Mouse (Mus musculus): Measurements from ENCODE around the gene Pfdn6.

Gene Pfdn6

GRCm38 (mm10) chr17:33932448-33932847 is 7.7 kb downstream of the Pfdn6 start:
- no peak for DNase-seq (ENCODE audit: extremely low read depth, low read depth)

- DNase-seq (ENCODE audit: extremely low read depth, low read depth) = no peak
Observed at GRCm38 (mm10) chr17:33931947-33932346, 8.2 kb downstream of the Pfdn6 start.

DNA sequence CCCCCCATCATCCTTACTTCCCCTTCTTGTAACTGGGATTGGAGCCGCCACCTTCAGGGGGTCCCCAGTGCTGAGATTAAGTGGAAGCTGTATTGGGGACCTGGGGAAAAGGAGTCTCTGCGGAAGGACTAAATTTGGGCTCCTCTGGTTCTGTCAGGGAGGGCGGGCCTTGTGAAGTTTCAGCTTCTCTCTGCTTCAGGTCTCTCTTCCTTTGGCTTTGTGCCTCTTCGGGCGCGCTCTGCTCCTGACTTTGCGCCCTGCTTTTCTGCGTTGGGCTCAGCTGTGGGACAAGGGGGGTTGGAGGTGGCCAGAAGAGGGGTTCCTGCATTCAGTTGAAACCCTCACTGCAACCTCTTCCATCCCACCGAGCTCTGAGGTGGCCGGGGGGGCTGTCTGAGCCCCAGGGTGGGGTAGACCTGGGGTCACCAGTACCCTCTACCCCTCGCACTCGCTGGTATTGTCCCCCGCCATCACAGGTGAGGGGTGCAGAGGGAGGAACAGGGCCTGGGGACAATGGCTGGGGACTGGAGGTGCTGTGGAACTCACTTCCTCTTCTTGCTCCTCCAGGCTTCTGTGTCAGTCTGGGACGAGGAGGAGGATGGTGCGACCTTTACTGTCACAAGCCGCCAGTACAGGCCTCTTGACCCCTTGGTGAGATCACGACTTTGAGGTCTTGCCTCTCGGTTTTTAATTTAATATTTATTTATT is 8.8 kb downstream of the Pfdn6 start:
- no peak for DNase-seq (ENCODE audit: extremely low read depth, low read depth)

DNA sequence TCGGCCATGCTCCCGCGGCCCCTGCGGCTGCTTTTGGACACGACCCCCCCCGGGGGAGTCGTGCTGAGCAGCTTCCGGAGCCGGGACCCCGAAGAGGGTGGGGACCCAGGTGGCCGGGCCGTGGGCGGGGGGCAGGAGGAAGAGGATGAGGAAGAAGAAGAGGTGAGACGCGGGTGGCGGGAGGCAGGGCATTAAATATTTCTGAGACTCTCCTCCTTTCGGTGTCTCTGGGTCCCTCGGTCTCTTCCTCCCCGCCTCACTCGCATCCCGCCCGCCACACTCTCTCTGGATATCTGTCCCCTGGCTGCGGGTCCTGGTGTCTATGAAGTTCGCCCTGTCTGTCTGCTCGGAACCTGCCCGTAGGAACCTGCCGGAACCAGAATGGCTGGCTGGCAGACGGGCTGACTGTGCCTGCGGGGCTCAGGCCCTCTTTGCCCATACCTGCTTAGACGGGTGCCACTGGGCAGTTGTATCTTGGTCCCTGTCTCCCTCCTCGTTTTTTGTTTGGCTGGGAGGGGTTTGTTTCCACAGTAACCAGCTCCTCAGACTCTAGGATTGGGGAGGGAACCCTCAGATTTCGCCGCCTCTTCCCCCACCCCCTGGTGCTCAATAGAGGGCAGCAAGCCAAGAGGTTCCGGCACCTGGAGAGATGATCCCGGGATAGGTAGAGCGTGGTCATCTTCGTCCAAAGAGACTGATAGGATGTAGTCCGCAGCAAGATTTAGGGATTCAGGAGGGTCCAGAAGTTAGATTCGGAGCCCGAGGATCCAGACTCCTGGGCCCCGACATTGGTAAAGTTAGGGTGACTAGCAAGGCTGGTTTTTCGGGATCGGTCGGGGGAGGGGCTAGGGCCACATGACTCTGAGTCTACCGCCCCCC is 9.6 kb downstream of the Pfdn6 start:
- no peak for DNase-seq (ENCODE audit: extremely low read depth, low read depth)

DNA sequence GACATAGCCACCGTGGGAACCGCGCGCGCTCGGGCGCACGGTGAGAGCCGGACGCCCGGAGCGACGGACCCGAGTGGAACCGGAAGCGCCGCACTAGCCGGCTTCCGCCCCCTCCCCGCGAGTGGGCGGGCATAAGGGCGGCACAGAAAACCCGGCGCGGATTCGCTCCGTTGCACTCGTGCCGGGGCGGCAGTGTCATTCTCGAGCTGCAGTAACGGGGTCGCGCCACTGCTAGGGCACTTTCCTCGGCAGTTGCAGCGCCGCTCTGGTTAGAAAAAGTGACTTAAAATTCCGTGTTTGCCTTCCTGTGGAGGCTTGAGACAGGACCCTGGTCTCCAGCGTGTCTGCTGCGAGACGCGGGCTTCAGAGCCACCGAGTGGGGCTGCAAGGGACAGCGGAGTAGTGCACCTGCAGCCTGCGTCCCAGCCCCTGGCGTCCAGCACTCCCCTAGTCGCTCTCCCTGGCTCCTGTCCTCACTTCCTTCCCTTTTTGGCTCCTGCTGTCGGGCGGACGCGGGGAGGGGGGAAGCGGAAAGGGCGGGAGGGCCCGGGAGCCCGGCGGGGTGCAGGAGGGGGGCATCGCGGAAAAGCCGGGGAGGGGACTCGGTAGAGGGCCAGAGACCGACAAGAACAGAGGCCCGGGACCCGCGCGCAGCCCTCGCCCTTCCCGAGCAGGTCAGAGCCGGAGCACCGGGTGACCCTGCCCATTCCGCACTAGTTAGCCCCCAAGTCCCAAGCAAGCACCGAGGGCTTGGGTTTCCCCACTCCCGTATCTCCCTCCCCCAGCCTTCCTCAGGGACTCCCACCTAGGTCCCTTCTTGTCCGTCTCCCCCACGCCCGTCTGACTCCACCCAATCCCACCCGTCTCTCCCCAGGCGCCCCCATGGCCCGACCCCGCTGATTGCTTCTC is 10.5 kb downstream of the Pfdn6 start, which contains the start of gene Rgl2:
Gene Rgl2, plus strand, starts transcription at position 173 of the 909 bp plus-strand sequence.
- peak; percentile 70 for DNase-seq (ENCODE audit: extremely low read depth, low read depth)

DNA sequence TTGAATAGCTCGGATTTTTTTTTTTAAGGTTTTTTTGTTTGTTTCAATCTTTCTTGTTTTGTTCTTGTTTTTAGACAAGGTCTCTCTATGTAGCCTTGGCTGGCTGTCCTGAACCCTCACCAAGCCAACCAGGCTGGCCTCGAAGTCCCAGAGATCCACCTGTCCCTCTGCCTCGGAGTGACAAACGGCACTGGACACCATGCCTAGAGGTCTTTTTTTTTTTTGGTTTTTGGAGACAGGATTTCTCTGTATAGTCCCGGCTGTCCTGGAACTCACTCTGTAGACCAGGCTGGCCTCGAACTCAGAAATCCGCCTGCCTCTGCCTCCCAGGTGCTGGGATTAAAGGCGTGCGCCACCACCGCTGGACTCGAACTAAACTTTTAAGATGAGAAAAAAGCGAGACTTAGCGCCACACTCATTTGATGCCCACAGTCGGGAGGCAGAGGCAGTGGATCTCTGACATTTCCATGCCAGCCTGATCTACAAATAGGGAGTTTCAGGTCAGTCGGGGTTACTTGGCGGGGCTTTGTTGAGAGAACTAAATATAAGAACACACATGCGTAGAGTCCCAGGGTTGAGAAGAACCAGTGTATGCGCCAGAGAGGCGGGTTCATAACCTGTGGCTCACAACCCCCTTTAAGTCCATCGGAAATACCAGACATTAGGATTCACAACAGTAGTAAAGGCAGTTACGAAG is 11.7 kb downstream of the Pfdn6 start:
- DNase-seq (ENCODE audit: extremely low read depth, low read depth) = no peak

DNA sequence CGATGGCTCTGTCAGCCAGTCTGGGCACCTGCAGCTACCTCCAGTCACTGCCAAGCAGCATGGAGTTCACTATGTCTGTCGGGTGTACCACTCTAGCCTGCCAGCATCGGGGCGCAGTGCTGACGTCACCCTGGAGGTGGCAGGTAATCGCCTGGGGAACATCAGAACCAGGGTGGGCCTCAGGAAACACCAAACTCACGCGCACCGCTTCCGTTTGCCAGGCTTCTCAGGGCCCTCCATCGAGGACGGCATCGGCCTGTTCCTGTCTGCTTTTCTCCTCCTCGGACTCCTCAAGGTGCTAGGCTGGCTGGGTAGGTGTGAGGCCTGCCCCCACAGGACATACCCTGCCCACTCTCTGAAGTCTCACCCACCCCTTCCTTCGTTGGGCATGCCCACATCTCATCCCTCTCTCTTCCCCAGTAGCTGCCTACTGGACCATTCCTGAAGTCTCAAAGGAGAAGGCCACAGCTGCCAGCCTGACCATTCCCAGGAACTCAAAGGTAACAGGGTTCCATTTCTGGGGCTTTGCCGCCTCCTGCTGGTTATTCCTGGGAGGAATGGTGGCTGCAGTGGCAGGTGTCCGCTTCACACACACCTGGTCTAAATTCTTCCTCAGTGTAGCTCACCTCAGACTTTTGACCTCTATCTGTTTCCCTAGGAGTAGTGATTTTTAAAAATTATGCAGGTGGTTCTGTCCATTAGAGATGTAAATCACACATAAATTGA is 13.8 kb downstream of the Pfdn6 start:
- no peak for DNase-seq (ENCODE audit: extremely low read depth, low read depth)

- no peak for DNase-seq (ENCODE audit: extremely low read depth, low read depth)
Observed at GRCm38 (mm10) chr17:33925406-33926116, 14.6 kb downstream of the Pfdn6 start.

DNA sequence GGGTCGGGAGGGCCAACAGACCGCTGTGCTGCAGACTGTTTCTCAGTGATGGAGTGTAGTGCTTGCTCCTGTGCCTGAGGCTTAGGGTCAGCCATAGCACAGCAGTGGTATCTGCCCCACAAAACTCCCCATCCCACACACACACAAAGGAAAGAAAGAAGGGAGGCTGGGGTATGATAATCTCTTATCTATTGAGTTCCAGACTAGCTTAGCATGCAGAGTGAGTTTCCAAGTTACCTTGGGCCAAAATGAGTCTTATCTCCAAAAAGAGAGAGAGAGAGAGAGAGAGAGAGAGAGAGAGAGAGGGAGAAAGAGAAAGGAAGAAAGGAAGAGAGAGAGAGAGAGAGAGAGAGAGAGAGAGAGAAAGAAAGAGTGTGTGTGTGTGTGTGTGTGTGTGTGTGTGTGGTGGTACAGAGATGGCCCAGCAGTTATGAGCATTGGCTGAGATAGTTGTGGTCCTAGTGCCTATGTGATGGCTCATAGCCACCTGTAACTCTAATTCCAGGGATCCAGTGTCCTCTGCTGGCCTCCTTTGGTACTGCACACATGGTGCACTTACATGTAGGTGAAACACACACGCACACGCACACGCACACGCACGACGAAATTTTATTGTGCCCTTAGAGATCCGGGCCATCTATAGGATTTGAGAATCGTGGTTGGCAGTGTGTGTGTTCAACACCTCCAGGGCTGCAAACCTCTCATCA is 15.4 kb downstream of the Pfdn6 start:
- peak; percentile 61 for DNase-seq (ENCODE audit: extremely low read depth, low read depth)

DNA sequence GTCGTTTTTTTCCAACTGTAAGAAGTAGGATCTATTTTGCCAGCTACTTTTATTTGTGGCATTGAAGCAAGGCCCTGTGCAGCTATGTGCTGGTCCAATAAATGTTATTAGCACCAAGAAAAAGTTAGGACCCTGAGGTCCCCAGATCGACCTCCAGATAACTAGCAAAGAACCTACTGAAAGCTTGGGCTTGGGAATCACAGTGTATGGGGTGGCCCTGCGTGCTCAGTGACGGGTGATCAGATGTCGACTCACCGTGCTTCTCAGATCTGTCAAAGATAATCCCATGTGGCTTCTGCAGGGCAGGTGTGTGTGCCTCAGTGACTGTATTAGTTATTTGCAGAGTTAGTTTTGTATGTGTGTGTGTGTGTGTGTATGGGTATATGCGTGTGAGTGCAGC is 18.8 kb downstream of the Pfdn6 start:
- DNase-seq (ENCODE audit: extremely low read depth, low read depth) = no peak

DNA sequence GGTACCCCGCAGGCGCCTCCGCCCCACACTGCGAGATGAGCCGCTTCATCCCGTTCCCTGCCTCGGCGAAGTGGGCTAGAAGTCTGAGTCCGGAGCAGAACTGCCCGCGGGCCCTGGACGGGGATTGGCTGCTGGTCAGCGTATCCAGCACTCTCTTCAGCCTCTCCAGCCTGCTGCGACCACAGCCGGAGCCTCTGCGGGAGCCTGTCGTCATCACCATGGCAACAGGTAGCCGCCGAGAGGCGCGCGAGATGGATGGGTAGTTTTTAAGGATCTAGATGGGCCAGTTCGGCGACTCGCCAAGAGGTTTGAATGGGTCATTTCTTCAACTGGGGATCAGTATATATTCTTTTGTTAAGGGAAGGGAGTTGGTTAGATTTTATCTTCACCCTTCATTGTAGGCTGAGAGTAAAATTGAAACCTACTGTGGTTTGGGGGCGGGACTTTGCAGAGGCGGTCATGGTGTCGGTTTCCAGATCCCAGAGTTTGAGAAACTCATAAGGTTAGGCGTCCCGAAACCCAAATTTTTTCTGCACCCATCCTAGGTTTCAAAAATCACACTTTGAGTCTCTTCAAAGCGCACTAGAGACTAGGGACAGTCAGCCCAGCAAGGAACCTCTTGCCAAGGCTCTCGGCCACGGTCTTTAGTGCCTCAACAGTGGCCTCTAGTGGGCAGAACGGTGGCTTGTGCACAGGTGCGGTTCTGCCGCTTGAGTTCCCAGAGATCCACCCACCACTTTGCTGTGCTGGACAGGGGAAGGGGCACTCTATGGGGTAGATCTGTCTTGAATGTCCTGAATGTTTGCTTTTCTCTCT is 19.7 kb downstream of the Pfdn6 start:
- DNase-seq (ENCODE audit: extremely low read depth, low read depth) = no peak

DNA sequence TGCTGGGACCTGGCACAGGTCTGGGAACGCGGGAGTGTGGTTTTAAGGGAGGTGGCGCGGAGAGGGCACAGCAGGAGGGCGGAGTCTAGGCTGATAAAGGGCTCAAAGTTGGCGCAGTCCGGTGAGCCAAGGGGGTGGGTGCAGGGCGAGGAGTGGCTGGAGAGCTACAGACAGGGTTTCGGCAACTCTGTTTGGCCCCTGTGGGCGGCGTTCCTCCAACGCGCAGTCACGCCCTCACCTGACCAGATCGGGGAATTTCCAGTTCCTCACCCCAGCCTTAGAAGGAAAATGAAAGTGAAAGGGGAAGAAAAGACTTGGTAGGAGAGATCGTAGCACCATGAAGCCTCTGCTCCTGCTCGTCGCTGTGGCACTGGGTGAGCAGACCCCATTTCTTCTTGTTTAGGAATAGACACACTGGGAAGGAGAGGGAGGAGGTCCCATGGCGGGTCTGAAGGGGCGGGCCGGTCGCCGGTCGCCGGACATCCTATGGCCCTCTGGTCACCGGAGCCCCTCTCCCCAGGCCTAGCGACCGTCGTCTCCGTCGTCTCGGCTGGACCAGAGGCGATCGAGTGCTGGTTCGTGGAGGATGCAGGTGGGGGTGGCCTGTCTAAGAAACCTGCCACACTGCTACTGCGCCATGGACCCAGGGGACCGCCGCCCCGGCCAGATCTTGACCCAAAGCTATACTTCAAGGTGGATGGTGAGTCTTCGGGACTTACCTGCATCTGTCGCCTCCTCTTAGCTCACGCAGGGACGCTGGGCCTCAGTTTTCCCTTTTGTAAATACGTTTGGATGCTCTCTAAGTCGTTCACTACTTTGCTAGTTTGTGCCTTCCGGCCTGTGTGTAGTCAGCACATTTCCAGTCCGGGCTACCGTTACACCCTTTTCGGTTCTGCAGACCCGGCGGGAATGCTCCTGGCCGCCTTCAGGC is 20.5 kb downstream of the Pfdn6 start:
- DNase-seq (ENCODE audit: extremely low read depth, low read depth) = peak; percentile 77

GRCm38 (mm10) chr17:33918293-33919203 is 21.6 kb downstream of the Pfdn6 start:
- no peak for DNase-seq (ENCODE audit: extremely low read depth, low read depth)

DNA sequence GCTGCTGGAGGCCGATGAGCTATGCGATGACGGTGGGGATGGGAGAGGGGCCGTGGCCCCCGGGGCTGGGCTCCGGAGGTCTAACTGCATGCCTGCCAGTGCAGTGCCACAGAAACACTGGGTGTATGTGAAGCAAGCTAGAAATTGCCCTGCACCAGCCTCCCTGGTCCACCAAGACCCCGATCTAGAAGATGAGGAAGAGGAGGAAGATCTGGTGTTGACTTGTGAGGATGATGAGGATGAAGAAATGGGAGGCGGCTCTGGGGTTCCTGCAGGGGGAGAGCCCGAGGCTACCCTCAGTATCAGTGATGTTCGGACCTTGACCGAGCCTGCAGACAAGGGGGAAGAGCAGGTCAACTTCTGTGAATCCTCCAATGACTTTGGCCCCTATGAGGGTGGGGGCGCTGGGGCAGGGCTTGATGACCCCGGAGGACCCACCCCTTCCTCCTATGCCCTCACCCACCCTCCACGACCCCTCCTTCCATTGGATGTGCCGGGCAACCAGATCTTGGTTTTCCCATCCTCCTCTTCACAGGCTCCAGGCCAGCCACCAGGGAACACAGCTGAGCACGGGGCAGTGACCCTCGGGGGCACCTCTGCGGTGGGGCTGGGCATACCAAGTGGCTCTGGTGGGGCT is 22.4 kb downstream of the Pfdn6 start:
- no peak for DNase-seq (ENCODE audit: extremely low read depth, low read depth)

GRCm38 (mm10) chr17:33916847-33917655 is 23.1 kb downstream of the Pfdn6 start:
- no peak for DNase-seq (ENCODE audit: extremely low read depth, low read depth)
